Mouse (Mus musculus): ENCODE measurements around the gene Cwc25. TPM values are rescaled to one million over a fixed set of nuclear protein-coding genes. Genes with fewer than 3 reads are reported as not detected.

The Cwc25 gene
- total RNA-seq, 2 experiments from 2014 or later: 19.5 to 21.3 TPM

DNA sequence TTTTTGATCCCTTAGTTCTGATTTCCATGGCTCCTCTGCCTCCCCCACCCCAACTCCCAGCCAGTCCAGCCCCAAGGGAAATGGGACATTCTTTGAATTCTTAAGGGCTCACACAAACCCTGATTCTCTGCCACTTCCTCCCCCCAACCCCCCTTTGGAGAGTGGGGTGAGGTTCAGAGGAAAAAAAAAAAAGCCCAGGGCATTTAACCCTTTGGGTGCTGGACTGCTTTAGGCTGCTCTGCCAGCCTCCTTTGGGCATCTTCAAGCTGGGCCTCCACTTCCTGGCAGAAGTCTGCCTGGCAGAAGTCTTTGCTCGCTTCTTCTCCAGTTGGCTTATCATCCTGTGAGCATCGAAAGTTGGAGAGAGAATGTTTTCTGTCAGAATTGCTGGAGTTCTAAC is 41.7 kb upstream of the Cwc25 start:
- Histone ChIP-seq H3K27ac (peak overlapping the region; percentile 44), H3K4me3 (no peak overlapping the region)
- no peak for TF ChIP-seq CTCF (IDR thresholded peaks at IDR 0.05)
- intact Hi-C loops (cut with DNase I): no loop called here
- DNase-seq (ENCODE audit: extremely low spot score in 1 of 2, low spot score in 2 of 2): no peak

DNA sequence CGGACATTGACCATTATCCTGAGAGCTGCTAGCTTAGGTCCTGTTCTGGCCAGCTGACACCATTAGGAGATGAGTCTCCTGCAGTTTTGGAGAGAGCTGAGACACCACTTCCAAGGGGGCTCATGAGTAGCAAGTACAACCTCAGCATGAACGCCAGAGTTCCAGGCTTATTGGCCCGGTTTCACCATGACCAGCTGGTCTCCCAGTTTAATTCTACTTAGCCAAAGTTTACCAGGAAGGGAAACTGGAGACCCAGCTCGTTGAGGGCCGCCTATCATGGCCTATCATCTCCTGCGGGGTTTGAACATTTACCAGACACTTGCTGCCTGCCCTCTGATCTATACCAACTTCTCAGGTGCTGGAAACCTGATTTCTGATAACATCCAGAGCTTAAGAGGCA is 41.3 kb upstream of the Cwc25 start:
- Histone ChIP-seq H3K4me3 (no peak overlapping the region), H3K27ac (peak overlapping the region; percentile 44; the same call in 1 of the 2 replicates)
- no peak for DNase-seq (ENCODE audit: extremely low spot score in 1 of 2, low spot score in 2 of 2)
- no peak for TF ChIP-seq CTCF (IDR thresholded peaks at IDR 0.05)
- intact Hi-C loops (cut with DNase I): no loop called here

DNA sequence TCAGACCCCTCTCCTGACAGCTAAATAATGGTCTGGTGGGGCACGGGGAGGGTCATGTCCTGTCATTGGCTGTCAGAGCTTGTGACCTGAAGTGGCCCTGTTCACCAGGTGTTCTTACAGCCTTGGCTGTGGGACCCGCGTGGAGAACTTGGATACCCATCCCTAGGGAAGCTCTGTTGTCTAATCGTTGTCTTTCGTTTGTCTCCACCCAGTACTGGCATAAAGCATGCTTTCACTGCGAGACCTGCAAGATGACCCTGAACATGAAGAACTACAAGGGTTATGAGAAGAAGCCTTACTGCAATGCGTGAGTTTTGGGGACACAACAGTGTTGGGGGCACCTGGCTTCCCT is 40.2 kb upstream of the Cwc25 start:
- intact Hi-C loops (cut with DNase I): no loop called here
- Histone ChIP-seq H3K4me3 (no peak overlapping the region), H3K27ac (peak overlapping the region; percentile 72)
- TF ChIP-seq CTCF (IDR thresholded peaks at IDR 0.05): no peak
- no peak for DNase-seq (ENCODE audit: extremely low spot score in 1 of 2, low spot score in 2 of 2)

DNA sequence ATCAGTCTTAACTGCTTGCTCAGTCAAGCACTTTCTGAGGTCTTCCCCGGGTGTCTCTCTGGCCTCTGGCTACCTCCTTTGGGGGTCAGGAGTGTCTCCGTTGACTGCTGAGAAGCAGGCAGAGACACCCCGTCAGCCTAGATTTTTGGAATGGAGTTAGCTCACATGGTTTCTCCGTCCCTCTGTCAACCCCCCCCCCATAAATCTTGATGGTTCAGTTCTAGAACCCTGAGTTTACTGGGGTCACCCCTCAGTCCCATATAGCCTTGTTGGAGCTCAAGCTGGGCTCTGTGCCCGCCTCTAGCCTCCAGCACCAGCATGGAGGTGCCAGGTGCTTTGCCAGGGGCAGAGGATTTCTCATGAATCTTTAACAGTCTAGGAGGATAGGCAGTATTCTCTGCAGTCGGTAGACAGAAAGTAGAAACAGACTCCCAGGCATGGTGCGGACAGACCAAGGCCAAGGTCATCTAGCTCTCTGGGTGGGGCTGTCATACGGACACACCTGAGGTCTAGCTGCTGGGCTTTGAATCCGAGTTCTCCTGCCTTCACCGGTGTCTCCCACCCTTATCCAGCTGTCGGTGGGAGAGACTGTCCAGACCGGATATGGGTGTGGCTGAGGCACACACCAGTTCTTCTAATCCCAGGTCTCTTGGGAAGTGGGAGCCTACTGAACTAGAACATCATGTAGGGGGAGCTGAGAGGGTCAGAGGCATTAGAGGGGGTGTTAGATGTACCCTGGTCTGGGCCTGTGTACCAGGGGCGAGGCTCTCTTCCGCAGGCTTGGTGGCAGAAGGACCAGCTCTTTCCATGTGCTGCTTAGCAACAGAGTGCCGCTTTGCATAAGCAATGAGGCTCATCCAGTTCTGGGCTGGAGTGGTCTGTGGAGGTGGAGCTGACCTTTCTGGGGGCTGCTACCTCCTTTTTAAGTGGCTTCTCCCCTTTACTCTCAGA is 39.6 kb upstream of the Cwc25 start:
- intact Hi-C loops (cut with DNase I): no loop called here
- peak overlapping the region; percentile 19 for H3K4me3 ChIP-seq
- peak overlapping the region; percentile 72 for H3K27ac ChIP-seq
- no peak for TF ChIP-seq CTCF (IDR thresholded peaks at IDR 0.05)
- no peak for DNase-seq (ENCODE audit: extremely low spot score in 1 of 2, low spot score in 2 of 2)

DNA sequence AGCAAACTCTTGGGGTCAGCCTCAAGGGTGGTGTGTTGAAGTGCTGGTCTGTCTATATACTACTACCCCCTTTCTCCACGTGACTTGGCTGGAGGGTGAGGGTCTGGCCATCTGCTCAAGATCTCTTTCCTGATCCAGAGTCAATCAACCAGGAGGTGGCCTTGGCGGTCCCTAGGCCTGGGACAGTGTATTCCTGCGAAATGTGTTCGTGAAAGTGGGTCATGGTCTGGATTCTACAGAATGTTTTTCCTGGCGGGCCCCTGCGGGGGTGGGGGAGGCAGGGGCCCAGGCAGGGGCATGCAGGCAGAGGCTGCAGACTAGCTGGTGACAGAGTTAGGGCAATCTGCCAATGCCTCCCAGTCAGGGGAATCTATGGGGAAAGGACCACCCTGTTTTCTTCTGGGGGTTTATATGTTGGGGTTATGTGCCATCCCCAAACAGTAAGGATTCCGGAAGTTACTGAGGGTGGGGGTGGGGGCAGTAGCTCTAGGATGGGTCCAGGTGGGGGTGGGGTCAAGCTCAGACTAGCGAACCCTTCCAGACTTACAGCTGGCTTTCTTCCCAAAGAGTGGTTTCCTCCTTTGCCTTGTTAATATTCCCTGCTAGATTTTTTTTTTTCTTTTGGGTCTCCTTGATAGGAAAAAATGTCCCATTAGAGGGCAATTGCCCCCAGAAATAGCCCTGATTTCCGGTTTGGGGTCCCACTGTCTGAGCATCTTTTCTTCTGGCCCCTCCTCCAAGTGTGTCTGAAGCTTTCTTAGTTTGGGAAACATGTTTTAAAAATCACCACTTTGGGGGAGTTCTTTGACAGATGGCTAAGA is 38.7 kb upstream of the Cwc25 start:
- intact Hi-C loops (cut with DNase I): no loop called here
- Histone ChIP-seq H3K4me3 (no peak overlapping the region), H3K27ac (peak overlapping the region; percentile 72; the same call in 1 of the 2 replicates)
- DNase-seq (ENCODE audit: extremely low spot score in 1 of 2, low spot score in 2 of 2): no peak
- TF ChIP-seq CTCF (IDR thresholded peaks at IDR 0.05): no peak

DNA sequence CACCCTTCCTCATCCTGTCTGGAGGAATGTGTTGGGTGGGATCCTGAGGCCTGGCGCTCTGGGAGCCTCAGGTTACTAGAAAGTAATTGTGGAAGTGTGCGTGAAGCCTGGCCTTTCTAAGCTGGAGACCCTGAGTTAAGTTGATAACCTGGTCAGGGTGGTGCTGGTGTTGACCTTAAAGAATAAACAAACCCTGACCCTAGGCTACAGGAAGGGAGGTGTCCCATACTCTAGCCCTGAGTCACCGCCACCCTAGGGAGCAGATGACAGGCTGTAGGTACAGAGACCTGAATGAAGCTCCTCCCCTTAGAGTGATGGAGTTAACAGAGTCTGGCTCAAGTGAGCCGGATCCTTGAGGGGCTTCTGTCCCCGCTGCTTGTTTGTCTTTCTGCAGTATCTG is 37.5 kb upstream of the Cwc25 start:
- intact Hi-C loops (cut with DNase I): no loop called here
- no peak for DNase-seq (ENCODE audit: extremely low spot score in 1 of 2, low spot score in 2 of 2)
- Histone ChIP-seq H3K27ac (peak overlapping the region; percentile 4; the same call in 1 of the 2 replicates), H3K4me3 (no peak overlapping the region)
- TF ChIP-seq CTCF (IDR thresholded peaks at IDR 0.05): no peak

DNA sequence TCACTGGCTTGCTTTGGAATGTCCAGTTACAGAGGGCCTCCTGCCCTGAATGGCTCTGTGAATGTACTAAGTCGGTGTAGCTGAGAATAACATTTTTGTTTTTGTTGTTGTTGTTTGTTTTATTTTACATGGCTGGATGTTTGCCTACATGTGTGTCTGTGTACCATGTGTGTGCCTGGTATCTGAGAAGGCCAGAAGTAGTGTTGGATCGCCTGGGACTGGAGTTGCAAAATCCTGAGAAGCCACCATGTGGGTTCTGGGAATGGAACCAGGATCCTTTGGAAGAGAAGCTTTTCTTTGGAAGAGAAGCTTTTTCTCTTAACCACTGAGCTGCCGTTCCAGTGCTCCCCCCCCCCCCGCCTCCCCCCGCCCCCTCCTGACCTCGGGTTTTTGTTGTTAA is 36.1 kb upstream of the Cwc25 start:
- intact Hi-C loops (cut with DNase I): no loop called here
- peak overlapping the region; percentile 98; the same call in 1 of the 2 replicates for H3K27ac ChIP-seq
- H3K4me3 ChIP-seq: peak overlapping the region; percentile 75; the same call in 1 of the 2 replicates
- no peak for DNase-seq (ENCODE audit: extremely low spot score in 1 of 2, low spot score in 2 of 2)
- TF ChIP-seq CTCF (IDR thresholded peaks at IDR 0.05): no peak

DNA sequence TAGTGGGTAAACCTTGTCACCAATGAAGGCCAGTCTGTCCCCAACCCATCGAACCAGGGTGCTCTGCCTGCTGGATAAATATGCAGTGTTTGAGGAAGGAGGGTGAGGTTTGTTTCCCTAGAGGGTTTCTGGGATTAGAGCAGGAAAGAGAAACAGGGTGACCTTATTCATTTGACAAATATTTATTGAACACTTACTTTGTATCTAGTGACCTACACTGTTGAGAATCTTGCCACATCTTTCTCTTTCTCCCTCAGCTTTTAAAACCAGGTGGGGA is 35.8 kb upstream of the Cwc25 start:
- DNase-seq (ENCODE audit: extremely low spot score in 1 of 2, low spot score in 2 of 2): no peak
- intact Hi-C loops (cut with DNase I): no loop called here
- Histone ChIP-seq H3K27ac (peak overlapping the region; percentile 98), H3K4me3 (peak overlapping the region; percentile 75)
- no peak for TF ChIP-seq CTCF (IDR thresholded peaks at IDR 0.05)

DNA sequence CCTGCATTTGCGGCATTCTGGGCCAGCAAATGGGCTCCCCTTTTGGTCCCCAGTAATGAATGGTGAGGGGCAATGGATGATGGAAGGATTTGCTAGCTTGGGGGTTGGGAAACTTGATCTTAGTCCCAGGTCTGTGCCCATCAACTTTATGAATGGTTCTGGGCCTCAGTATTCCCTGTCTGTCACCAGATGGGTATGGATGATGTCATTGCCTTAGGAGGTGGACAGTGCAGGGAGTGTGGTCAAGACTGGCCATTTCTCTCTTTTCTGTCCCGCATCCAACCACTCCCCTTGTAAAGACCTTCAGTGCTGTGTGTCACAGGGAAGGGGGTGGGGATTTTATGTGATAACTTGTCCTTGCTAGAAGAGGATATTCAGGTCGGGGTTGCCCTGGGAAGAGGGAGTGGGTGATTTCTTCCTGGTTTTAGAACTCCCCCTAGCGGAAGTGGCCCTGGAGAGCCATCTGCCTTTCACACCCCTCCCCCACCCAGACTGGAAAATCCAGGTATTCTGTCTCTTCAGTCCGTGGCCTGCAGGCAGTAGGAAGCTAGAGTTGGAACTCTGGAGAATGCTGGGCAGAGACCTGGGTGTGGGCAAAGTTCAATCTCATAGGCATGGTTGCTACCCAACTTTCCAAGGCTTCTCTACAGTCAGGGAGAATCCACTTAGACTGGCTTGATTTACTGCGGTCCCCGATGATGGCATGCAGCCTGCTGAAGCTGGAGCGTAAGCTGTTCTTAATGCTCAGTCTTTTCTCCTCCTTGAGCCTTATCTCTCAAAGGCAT is 35.2 kb upstream of the Cwc25 start:
- H3K4me3 ChIP-seq: peak overlapping the region; percentile 75
- intact Hi-C loops (cut with DNase I): loop anchor here (1.0 to 2.0 kb wide), 2 partner anchors 40 to 83 kb away; partner anchors contain the start of gene Fbxo47
- no peak for DNase-seq (ENCODE audit: extremely low spot score in 1 of 2, low spot score in 2 of 2)
- TF ChIP-seq CTCF (IDR thresholded peaks at IDR 0.05): peak; percentile 58
- H3K27ac ChIP-seq: peak overlapping the region; percentile 98

DNA sequence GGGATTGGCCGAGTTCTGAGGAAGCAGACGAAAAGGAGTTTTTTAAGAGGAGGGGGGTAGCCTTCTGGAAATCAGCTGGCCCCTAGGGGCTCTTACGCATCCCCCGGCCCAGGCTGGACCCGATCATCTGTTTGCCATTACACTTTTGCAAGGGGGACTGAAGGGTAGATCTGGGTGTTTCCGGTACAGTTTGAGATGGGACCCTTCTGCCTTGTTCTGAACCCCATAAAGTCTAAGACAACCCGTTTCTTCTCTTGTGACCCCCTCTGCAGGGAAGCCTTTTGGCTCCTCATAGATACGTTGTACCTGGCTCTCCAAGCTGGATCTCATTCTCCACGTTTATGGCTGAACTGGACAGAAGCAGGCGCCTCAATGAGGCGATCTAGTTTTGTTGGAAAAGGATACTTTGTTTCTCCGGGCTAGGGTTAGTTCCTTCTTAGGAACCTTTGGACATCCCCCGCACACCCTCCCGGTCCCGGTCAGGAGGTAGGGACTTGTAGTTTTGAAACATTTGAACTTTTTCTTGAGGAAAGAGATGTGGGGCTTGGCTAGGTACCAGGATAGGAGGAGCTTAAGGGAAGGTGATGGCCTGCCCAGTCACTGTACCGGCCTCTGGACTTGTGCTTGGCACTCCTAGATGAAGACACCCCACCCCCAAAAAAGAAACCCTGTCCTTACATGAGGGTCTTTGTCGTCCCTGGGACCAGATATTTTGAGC is 34.5 kb upstream of the Cwc25 start:
- H3K4me3 ChIP-seq: peak overlapping the region; percentile 75
- H3K27ac ChIP-seq: peak overlapping the region; percentile 98
- TF ChIP-seq CTCF (IDR thresholded peaks at IDR 0.05): no peak
- no peak for DNase-seq (ENCODE audit: extremely low spot score in 1 of 2, low spot score in 2 of 2)
- intact Hi-C loops (cut with DNase I): loop anchor here (1.0 to 2.0 kb wide), 2 partner anchors 40 to 84 kb away; partner anchors contain the start of gene Fbxo47
